8 mouse cellular contexts compared by ENCODE assay signal in genomic region chr8:46216838-46217237, GRCm38 (mm10). TPM values are rescaled to one million over a fixed set of nuclear protein-coding genes. Genes with fewer than 3 reads are reported as not detected.
DNase-seq lines count a peak whose midpoint lies in the region; ATAC-seq and TF ChIP-seq lines count a peak whose summit lies in the region.

No protein-coding gene starts in this region.

- H3K27ac ChIP-seq in forebrain, embryonic 12.5 days = 0 out of 2 replicates have a peak overlapping the region, but pooled peaks have one; percentile 31
- H3K27ac ChIP-seq in heart, embryonic 16.5 days (ENCODE audit: low read length) = peak overlapping the region; percentile 95
- H3K27ac ChIP-seq in liver, embryonic 12.5 days = no peak overlapping the region
- no peak overlapping the region for H3K27ac ChIP-seq in neural tube, embryonic 12.5 days

- H3K9ac ChIP-seq in forebrain, embryonic 12.5 days = peak overlapping the region; percentile 54
- H3K9ac ChIP-seq in heart, embryonic 16.5 days (ENCODE audit: low read length) = peak overlapping the region; percentile 64
- peak overlapping the region; percentile 46; the same call in 1 of the 2 replicates for H3K9ac ChIP-seq in liver, embryonic 12.5 days
- H3K9ac ChIP-seq in neural tube, embryonic 12.5 days = peak overlapping the region; percentile 52; the same call in 1 of the 2 replicates

- no peak for ATAC-seq in G1E (ENCODE audit: extremely low read depth, insufficient number of reproducible peaks, low FRiP score, poor library complexity, severe bottlenecking)
- ATAC-seq in forebrain, embryonic 12.5 days (ENCODE audit: low FRiP score) = peak; percentile 87
- ATAC-seq in heart, embryonic 16.5 days (replicated peaks; ENCODE audit: extremely low read depth, insufficient read depth, low FRiP score) = peak; percentile 96
- ATAC-seq in liver, embryonic 12.5 days = peak; percentile 61
- ATAC-seq in neural tube, embryonic 12.5 days (ENCODE audit: low FRiP score, low read depth) = peak; percentile 87

- no peak for TF ChIP-seq CTCF in G1E (IDR thresholded peaks at IDR 0.05; ENCODE audit: low read depth, low read length)

- WGBS in forebrain, embryonic 12.5 days = 2% methylated on average over 14 of the region's 14 CpGs
- under 1% methylated on average over 14 of the region's 14 CpGs for WGBS in heart, embryonic 16.5 days
- 19% methylated on average over 14 of the region's 14 CpGs for WGBS in liver, embryonic 12.5 days (ENCODE audit: insufficient replicate concordance)
- 4% methylated on average over 14 of the region's 14 CpGs for WGBS in neural tube, embryonic 12.5 days

- DNase-seq in G1E (ENCODE audit: low spot score) = peak; percentile 10
- peak; percentile 9 for DNase-seq in c-Kit-positive CD71-positive TER-119-positive erythroid progenitor cells, embryonic 14.5 days (ENCODE audit: low spot score)
- DNase-seq in kidney, postnatal 14 days = peak; percentile 79
- DNase-seq in thymus, postnatal 10 days (ENCODE audit: low spot score in 2 of 2) = no peak

- H3K27me3 ChIP-seq in G1E (ENCODE audit: insufficient read depth, low read length) = peaks cover 24% of the 10 kb centered on the region
- peaks cover 13% of the 10 kb centered on the region; the same call in 1 of the 2 replicates for H3K27me3 ChIP-seq in forebrain, embryonic 12.5 days
- no peaks in the 10 kb centered on the region for H3K27me3 ChIP-seq in heart, embryonic 16.5 days (ENCODE audit: control insufficient read depth, insufficient read depth, low read length)
- peaks cover 3% of the 10 kb centered on the region; the same call in 1 of the 2 replicates for H3K27me3 ChIP-seq in liver, embryonic 12.5 days (replicated peaks)
- H3K27me3 ChIP-seq in neural tube, embryonic 12.5 days (replicated peaks) = 0 out of 2 replicates have a peak, but pooled peaks cover 2% of the 10 kb centered on the region

- H3K4me3 ChIP-seq in G1E (ENCODE audit: low read depth, low read length) = peak overlapping the region; percentile 56; the same call in 1 of the 2 replicates
- peak overlapping the region; percentile 37 for H3K4me3 ChIP-seq in forebrain, embryonic 12.5 days (replicated peaks)
- H3K4me3 ChIP-seq in heart, embryonic 16.5 days (ENCODE audit: low read length) = peak overlapping the region; percentile 45
- H3K4me3 ChIP-seq in liver, embryonic 12.5 days = peak overlapping the region; percentile 44
- peak overlapping the region; percentile 31 for H3K4me3 ChIP-seq in neural tube, embryonic 12.5 days

- H3K4me1 ChIP-seq in G1E (ENCODE audit: insufficient read depth, low read depth, low read length) = peaks cover 11% of the 10 kb centered on the region
- peaks cover 11% of the 10 kb centered on the region for H3K4me1 ChIP-seq in forebrain, embryonic 12.5 days
- peaks cover 23% of the 10 kb centered on the region for H3K4me1 ChIP-seq in heart, embryonic 16.5 days (ENCODE audit: control insufficient read depth, insufficient read depth, low read length)
- peaks cover 7% of the 10 kb centered on the region for H3K4me1 ChIP-seq in liver, embryonic 12.5 days
- peaks cover 1% of the 10 kb centered on the region for H3K4me1 ChIP-seq in neural tube, embryonic 12.5 days

- H3K36me3 ChIP-seq in G1E (replicated peaks) = no peaks in the 10 kb centered on the region
- no peaks in the 10 kb centered on the region for H3K36me3 ChIP-seq in forebrain, embryonic 12.5 days (replicated peaks)
- H3K36me3 ChIP-seq in heart, embryonic 16.5 days (ENCODE audit: control insufficient read depth, insufficient read depth) = no peaks in the 10 kb centered on the region
- no peaks in the 10 kb centered on the region for H3K36me3 ChIP-seq in liver, embryonic 12.5 days
- H3K36me3 ChIP-seq in neural tube, embryonic 12.5 days = no peaks in the 10 kb centered on the region

- H3K4me2 ChIP-seq in forebrain, embryonic 12.5 days = peak overlapping the region; percentile 57
- peak overlapping the region; percentile 71 for H3K4me2 ChIP-seq in heart, embryonic 16.5 days (ENCODE audit: low read depth, low read length)
- H3K4me2 ChIP-seq in liver, embryonic 12.5 days = peak overlapping the region; percentile 63
- peak overlapping the region; percentile 58 for H3K4me2 ChIP-seq in neural tube, embryonic 12.5 days (replicated peaks)

- no peaks in the 10 kb centered on the region for H3K9me3 ChIP-seq in G1E (replicated peaks)
- no peaks in the 10 kb centered on the region for H3K9me3 ChIP-seq in forebrain, embryonic 12.5 days
- no peaks in the 10 kb centered on the region for H3K9me3 ChIP-seq in heart, embryonic 16.5 days (replicated peaks; ENCODE audit: control insufficient read depth, low read length)
- H3K9me3 ChIP-seq in liver, embryonic 12.5 days (replicated peaks) = no peaks in the 10 kb centered on the region
- no peaks in the 10 kb centered on the region for H3K9me3 ChIP-seq in neural tube, embryonic 12.5 days

RNA-seq across cellular contexts. Expression of gene Slc25a4, which starts 5.8 kb away (rescaled TPM):
- total RNA-seq in G1E (2014; fragmentation: Nextera tagmentation) (80.9 and 81.6 TPM in 2 replicates), G1E (2017) (160 and 177 TPM in 2 replicates)
- 35.2 and 50.4 TPM in 2 replicates for polyA plus RNA-seq in G1E (2012)
- polyA plus RNA-seq in forebrain, embryonic 12.5 days (2016; fragmentation: Nextera tagmentation; extraction: Ambion mirVana) = 448 and 462 TPM in 2 replicates
- 2,893 and 2,917 TPM in 2 replicates for polyA plus RNA-seq in heart, embryonic 16.5 days (2015; fragmentation: Nextera tagmentation; extraction: Ambion mirVana)
- polyA plus RNA-seq in liver, embryonic 12.5 days (2016; fragmentation: Nextera tagmentation; extraction: Ambion mirVana) = 144 and 148 TPM in 2 replicates
- polyA plus RNA-seq in neural tube, embryonic 12.5 days (2016; fragmentation: Nextera tagmentation; extraction: Ambion mirVana) = 612 and 635 TPM in 2 replicates

Comparison
In these comparisons a context has a peak if more than half of its experiments do, and no peak if none do; other contexts are left out.
1. DNase-seq: peak in G1E (single experiment), c-Kit-positive CD71-positive TER-119-positive erythroid progenitor cells, embryonic 14.5 days (single experiment) and kidney, postnatal 14 days (single experiment); none in thymus, postnatal 10 days (0 of 2).
2. H3K27ac ChIP-seq: peak in forebrain, embryonic 12.5 days (single experiment) and heart, embryonic 16.5 days (single experiment); none in liver, embryonic 12.5 days (single experiment) and neural tube, embryonic 12.5 days (single experiment).
3. Peak in every context shown above with its lines, with median percentiles within 50 percentile points of each other: H3K4me3 ChIP-seq, H3K4me2 ChIP-seq and H3K9ac ChIP-seq.